Mouse (Mus musculus) monocyte, adult 5-6 weeks (primary cell): ENCODE data around the gene Ldlrad3. TPM values are rescaled to one million over a fixed set of nuclear protein-coding genes. Genes with fewer than 3 reads are reported as not detected.

Experiments
- ATAC-seq: fragments of 153-309, 156-312 bp; replicated peaks from 2 replicates; pipeline ENCODE4 v1.8.0; 2017; ENCODE audit warnings: mild to moderate bottlenecking; ENCODE audit not compliant: low TSS enrichment, insufficient number of reproducible peaks, severe bottlenecking, poor library complexity, low FRiP score
- total RNA-seq: library from RNA; stranded (forward); fragments of 200-1000, 200-491, 200-594 nt; gene quantifications from 3 replicates; pipeline ENCODE4 v1.2.3, GENCODE M21; 2017

Ldlrad3 gene
- total RNA-seq, 1 experiment from 2014 or later: 99.1 TPM

- no peak for ATAC-seq
Observed at GRCm38 (mm10) chr2:102127221-102127620, 59.0 kb downstream of the Ldlrad3 start.

GRCm38 (mm10) chr2:102126076-102126475 is 60.1 kb downstream of the Ldlrad3 start:
- no peak for ATAC-seq

DNA sequence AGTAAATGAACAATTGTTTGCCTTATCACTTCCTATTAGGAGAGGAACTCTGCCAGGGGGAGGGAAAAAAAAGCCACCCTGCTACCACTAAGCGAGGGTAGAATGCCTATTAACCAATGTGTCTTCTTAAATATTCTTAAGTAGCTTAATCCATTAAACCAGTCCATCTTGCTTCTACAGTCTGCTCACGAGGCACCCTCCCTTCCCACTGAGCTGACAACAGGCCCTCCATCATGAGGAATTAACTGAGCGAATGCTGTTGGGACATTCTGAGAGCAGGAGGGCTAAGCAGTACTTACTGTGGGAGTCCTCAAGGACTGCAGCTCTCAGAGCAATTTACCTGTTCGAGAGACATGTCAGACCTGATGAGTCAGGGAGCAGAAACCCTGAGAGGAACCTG is 61.1 kb downstream of the Ldlrad3 start:
- ATAC-seq: no peak

DNA sequence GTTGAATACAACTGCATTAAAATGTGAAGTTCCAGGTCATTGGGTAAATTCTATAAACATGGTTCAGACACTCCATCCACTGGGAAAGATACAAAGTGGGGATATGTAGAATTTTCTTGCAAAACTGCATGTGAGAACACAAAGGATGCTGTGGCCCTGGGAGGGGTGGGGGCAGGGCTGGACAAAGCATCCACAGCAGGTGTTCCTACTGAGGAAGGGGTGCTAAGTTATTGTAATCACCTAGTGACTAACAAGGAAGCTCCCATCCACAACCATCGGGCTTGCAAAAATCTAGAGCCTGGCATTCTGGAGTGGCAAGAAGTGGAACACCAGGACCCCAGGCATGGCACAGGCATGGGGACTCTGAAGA is 64.1 kb downstream of the Ldlrad3 start:
- ATAC-seq: no peak

- no peak for ATAC-seq
Observed at GRCm38 (mm10) chr2:102121440-102122145, 64.6 kb downstream of the Ldlrad3 start.

- no peak for ATAC-seq
Observed at GRCm38 (mm10) chr2:102119751-102120505, 66.3 kb downstream of the Ldlrad3 start.

- no peak for ATAC-seq
Observed at GRCm38 (mm10) chr2:102118988-102119460, 67.2 kb downstream of the Ldlrad3 start.

- ATAC-seq: no peak
Observed at GRCm38 (mm10) chr2:102117402-102117760, 68.8 kb downstream of the Ldlrad3 start.

GRCm38 (mm10) chr2:102116521-102117401 is 69.4 kb downstream of the Ldlrad3 start:
- ATAC-seq: no peak

DNA sequence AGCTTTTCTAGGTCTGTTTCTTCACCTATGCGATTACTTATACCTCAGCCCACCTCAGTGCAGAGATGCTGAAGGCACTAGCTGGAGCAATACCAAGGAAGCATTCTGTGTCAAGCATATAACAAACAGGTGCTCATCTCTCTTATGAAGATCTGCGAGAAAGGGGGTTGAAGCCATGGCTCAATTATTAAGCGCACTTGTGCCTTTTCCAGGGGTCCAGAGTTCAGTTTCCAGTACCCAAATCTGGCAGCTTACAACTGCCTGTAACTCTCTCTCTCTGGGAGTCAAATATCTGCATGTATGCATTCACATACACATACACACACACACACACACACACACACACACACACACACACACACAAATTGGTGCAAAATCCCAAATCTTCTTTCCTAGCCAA is 72.4 kb downstream of the Ldlrad3 start:
- ATAC-seq: no peak

GRCm38 (mm10) chr2:102113323-102113722 is 72.9 kb downstream of the Ldlrad3 start:
- ATAC-seq: no peak

DNA sequence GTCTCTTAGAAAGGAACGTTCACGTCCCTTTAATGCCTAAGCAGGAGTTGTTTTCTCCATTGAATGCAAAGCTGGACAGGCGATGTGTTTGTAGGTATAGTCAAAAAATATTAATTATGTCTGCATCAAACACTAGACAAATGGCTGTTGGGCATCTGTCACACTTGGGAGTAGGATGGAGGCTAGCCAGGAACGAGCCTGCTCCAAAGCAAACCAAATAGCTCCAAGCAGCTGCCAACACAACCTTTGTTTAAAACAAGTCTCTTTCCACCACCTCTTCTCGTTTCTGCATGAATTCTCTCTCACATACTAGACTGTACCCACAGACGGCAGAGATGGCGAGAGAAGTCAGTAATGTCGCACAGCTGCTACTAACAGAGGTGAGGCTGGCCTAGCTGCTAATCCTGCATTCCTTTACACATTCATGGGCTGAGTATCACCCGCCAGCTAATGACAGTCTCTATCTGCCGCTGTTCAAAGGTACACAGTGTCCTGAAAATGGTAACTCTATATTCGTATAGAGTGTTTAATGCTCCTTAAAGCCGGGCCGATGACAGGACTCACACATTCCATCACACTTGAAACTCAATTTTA is 74.2 kb downstream of the Ldlrad3 start:
- no peak for ATAC-seq

DNA sequence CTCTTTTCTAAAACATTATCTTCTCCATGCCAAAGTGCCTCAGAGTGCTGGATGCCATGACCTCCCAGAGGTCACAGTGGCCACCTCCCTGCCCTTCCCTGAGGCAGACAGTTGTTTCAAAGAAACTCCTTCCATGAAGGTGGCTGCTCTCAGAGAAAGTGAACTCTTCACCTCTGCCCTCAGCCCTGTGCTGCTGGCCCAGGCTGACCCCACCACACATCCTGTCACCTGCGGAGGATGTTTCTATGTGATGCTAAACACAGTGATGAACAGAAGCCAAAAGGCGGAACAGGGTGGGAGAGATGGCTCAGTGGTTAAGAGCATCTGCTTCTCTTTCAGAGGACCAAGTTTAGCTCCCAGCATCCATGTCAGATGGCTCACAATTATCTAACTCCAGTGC is 75.9 kb downstream of the Ldlrad3 start:
- no peak for ATAC-seq

GRCm38 (mm10) chr2:102107280-102107679 is 78.9 kb downstream of the Ldlrad3 start:
- ATAC-seq: no peak; the same call in 1 of the 2 replicates

- ATAC-seq: no peak
Observed at GRCm38 (mm10) chr2:102106728-102107127, 79.5 kb downstream of the Ldlrad3 start.

DNA sequence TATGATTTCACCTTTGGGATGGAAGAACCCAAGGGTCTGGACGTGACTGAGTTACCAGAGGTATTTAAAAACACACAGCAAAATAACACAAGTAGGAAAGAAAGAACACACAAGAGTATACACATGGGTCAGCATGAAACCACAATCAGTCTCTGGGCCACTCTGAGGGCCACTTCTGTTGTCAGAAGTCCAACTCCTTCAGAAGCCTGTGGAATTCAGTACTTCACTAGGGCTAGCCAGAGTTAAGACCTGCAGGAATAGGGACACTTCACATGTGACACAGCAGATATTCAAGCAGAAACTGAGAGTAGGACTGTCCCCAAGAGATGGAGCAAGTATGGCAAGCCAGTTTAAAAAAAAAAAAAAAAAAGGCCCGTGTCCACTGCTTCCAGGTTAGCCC is 80.7 kb downstream of the Ldlrad3 start:
- ATAC-seq: no peak

DNA sequence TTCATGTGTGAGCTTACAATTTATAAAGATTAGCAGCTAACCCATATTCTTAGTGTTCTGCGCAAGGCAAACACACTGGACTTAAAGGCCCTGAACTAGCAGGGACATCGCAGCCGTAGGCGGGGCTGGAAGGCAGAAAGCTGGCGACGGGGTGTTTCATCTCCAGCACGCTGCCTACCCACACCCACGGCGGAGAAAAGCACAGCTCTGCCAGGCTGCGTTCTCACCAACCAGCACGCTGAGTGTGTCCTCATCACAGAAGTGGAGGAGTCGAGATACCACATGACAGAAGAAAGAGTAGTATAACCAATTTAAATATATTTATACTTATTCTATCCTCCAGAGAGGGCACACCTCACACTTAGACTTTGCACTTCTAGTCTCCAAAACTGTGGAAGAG is 82.2 kb downstream of the Ldlrad3 start:
- ATAC-seq: no peak

DNA sequence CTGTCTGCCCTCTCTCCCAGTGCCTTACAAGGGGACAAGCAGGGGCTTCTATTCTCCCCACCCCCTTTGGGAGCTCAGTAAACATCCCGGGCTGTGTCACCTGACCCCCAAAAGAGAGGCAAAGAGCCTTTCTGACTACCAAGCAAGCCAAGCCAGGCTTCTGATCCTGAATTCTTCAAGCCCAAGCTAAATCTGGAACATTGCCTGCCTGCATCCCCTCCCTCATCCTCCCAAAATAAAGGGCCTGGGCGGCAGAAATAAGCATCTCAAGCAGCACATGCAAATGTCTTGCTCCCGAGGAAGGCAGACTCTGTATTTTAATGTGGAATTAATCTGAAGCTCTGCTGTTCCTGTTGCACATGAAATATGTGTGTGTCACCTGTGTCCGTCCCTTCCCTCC is 85.7 kb downstream of the Ldlrad3 start:
- no peak for ATAC-seq
